Mouse (Mus musculus) small intestine, adult 10 weeks (tissue): ENCODE measurements around the gene Gpr156. TPM values are rescaled to one million over a fixed set of nuclear protein-coding genes. Genes with fewer than 3 reads are reported as not detected.

Source experiments
- polyA plus RNA-seq: library from polyadenylated mRNA; stranded (reverse); fragments of 350-450 nt; fragmentation: Illumina TruSeq; extraction: RNeasy Lipid Tissue Mini Kit (QIAGEN cat#74804); gene quantifications from one replicate; pipeline ENCODE4 v1.2.3, GENCODE M21; 2014; ENCODE audit warnings: low replicate concordance

Gene Gpr156
- polyA plus RNA-seq, result not detected

DNA sequence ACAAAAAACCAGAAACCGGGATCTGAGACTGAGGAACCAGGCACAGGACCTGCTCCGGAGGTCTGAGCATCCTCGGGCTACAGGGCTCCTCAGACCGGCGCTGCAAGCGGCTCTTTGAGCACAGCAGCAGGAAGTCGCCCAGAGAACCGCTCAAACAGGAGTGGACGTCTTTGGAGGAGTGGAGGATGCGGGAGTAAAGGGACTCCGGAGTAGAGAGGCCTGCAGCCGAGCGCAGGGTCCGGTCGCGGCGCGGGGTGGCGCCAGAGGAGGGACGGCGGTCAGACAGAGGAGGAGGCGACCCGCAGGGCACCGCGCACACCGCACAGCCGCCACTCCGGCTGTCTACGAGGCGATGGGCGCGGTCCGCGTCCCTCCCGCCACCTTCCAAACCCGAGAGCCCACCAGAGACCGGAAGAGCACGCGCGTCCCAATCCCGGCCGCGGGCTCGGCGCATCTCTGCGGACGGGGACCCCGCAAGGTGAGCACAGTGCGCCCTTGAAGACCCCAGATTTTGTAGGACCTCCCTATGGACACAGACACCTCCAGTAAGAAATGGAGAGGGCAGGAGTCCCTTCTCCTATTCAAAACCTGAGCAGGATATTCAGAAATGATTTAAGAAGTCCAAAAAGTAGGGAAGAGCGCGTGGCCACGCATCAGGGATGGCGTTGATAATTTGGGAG is at the start of gene Gpr156:
Gene Gpr156, plus strand, starts transcription at position 359 of the 680 bp plus-strand sequence.

DNA sequence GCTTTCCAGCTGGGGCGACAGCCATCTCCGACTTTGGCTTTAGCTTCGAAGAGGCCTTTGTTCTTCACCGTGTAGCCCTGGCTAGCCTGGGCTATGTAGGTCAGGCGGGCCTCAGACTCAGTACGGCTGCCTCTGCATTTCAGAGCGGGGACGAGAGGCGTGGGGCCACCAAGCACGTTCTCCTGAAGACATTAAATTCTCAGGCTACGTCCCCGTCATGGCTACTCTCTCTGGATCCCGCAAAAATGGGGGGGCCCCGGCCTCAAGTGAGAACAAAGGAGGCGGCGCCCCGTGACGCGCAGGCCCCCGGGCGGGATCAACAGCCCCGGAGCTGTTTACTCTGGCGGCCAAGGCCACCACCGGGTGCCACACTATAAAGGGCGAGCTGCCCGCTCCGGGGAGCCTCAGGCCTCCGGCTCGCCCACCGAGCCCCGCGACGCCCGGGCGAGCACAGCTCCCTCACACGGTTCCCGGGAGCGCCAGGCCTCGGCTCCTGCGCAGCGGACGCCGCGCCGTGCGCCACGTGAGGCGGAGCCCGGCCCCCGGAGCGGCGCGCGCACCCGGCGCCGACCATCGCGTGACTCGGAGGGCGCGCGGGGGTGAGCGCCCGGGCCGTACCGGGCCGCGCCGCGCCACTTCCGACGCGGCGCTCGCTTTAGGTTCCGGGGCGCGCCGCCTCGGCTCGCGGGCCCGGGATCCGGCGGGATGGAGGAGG is 48.3 kb upstream of the Gpr156 start, which contains the start of gene Lrrc58:
Gene Lrrc58, plus strand, starts transcription at position 599 of the 715 bp plus-strand sequence.

Other genes starting within 250 kb of the Gpr156 start
- gene Fstl1, start 139.6 kb upstream of the Gpr156 start, polyA plus RNA-seq, result 18.7 TPM
- gene Gm36028, start 55.4 kb upstream of the Gpr156 start, polyA plus RNA-seq, result not detected
- 29.1 TPM for gene Lrrc58, start 48.1 kb upstream of the Gpr156 start, polyA plus RNA-seq
- gene Gsk3b, start 172.5 kb downstream of the Gpr156 start, polyA plus RNA-seq, result 43.5 TPM